In genomic region chr9:96632756-96633155, GRCm38 (mm10) we compare ENCODE assay signal across 14 mouse cellular contexts. TPM values are rescaled to one million over a fixed set of nuclear protein-coding genes. Genes with fewer than 3 reads are reported as not detected.
DNase-seq lines count a peak whose midpoint lies in the region.
"Had no signal": no experiment of that assay in that cellular context is flagged by ENCODE, and none has a peak within 500 bp of the region (broad histone marks: within the 10 kb centered on the region; RNA-seq: fewer than 3 reads in every experiment).

No protein-coding gene starts in this region.

- peak; percentile 46 to 49 for DNase-seq in cerebellum, postnatal 10 days
- no peak for DNase-seq in cerebellum, postnatal 25 days
- DNase-seq in retina, postnatal 1 day: peak; percentile 81
- DNase-seq in retina, embryonic 14.5 days (ENCODE audit: low spot score): no peak
- DNase-seq in kidney, postnatal 36 days: peak; percentile 66 to 76
- DNase-seq in left cerebral cortex, adult 11 months (ENCODE audit: low spot score): no peak
- DNase-seq in gastrocnemius, postnatal 10 days: no peak
- DNase-seq in lung, adult 18-20 months: no peak
- DNase-seq: adrenal gland, postnatal 25 days; cerebellum, adult 11-12 months; gastrocnemius, adult 2 months; heart, adult 2 months; heart, postnatal 4 days; thymus, postnatal 14 days had no signal

RNA-seq across cellular contexts. Expression of gene Rasa2, which starts 1.3 kb away (rescaled TPM):
- 1 to 10 TPM; 4.3 to 9.6 TPM for total RNA-seq in gastrocnemius, postnatal 10 days (2021)

Comparison
In these comparisons a context has a peak if more than half of its experiments do, and no peak if none do; other contexts are left out.
1. DNase-seq: peak in cerebellum, postnatal 10 days (2 of 2), retina, postnatal 1 day (single experiment) and kidney, postnatal 36 days (2 of 2); none in cerebellum, postnatal 25 days (0 of 2), retina, embryonic 14.5 days (single experiment), left cerebral cortex, adult 11 months (single experiment), gastrocnemius, postnatal 10 days (single experiment) and lung, adult 18-20 months (0 of 2).